Mouse (Mus musculus): Measurements from ENCODE around the gene Rpl28. TPM values are rescaled to one million over a fixed set of nuclear protein-coding genes. Genes with fewer than 3 reads are reported as not detected.
"Not testable (repeated sequence)": the region's sequence is repeated elsewhere in the genome, so short reads cannot be mapped to it uniquely, and the experiment has no call there.

Rpl28 gene
- polyA plus RNA-seq, 1 experiment from 2014 or later, result 266 TPM

DNA sequence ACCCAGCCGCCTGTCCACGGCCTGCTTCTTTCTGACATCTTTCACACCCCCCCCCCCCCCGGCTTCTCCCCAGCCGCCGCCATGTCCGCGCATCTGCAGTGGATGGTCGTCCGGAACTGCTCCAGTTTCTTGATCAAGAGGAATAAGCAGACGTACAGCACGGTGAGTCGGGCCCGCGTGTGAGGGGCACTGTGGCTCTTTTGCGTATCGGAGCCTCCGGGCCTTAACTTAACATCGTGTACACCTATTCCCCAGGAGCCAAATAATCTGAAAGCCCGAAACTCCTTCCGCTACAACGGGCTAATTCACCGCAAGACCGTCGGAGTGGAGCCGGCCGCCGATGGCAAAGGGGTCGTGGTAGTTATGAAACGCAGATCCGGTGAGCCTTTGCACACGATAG is 574 bp downstream of the Rpl28 start:
- not testable (repeated sequence) for ATAC-seq (ENCODE audit: insufficient number of reproducible peaks, low FRiP score, low TSS enrichment, low read depth); H3K27me3 ChIP-seq (ENCODE audit: control insufficient read depth, insufficient read depth, low read length); DNase-seq (ENCODE audit: low spot score); H3K9me3 ChIP-seq (ENCODE audit: control insufficient read depth, low read length); H3K4me1 ChIP-seq (ENCODE audit: control insufficient read depth, insufficient read depth, low read length)
- peak overlapping the region; percentile 86 for H3K27ac ChIP-seq (replicated peaks; ENCODE audit: low read depth, low read length)
- peak overlapping the region; percentile 86 for H3K4me2 ChIP-seq (ENCODE audit: low read depth, severe bottlenecking)
- H3K9ac ChIP-seq (ENCODE audit: low read length), result peak overlapping the region; percentile 97
- peaks cover 15% of the 10 kb centered on the region for H3K36me3 ChIP-seq (ENCODE audit: control insufficient read depth, insufficient read depth, low read length)
- H3K4me3 ChIP-seq (ENCODE audit: low read depth, low read length), result peak overlapping the region; percentile 91
- under 1% methylated on average over 31 of the region's 31 CpGs for WGBS

DNA sequence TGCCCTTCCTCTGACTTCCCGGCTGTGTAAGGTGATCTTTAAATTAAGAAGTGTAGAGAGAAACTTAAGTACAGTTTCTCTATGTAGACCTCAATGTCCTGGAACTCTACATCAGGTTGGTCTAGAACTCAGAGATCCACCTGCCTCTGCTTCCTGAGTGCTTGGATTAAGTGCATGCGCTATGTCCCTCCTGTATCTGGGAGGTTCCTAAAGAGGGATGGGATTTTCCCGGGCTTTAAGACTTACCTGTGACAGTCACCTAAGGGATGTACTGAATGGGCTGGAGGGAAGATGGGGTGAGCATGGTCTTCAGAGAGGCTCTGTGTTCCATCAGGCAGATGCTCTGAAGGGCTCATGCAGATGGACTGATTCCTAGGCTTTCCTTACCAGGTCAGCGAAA is 1.0 kb downstream of the Rpl28 start:
- no peak for DNase-seq (ENCODE audit: low spot score)
- Histone ChIP-seq H3K27ac (replicated peaks; ENCODE audit: low read depth, low read length) (no peak overlapping the region; the same call in 1 of the 2 replicates), H3K27me3 (ENCODE audit: control insufficient read depth, insufficient read depth, low read length) (peaks cover 4% of the 10 kb centered on the region; the same call in 1 of the 2 replicates), H3K9ac (ENCODE audit: low read length) (peak overlapping the region; percentile 97), H3K4me2 (ENCODE audit: low read depth, severe bottlenecking) (peak overlapping the region; percentile 86), H3K4me3 (ENCODE audit: low read depth, low read length) (peak overlapping the region; percentile 91), H3K36me3 (ENCODE audit: control insufficient read depth, insufficient read depth, low read length) (peaks cover 15% of the 10 kb centered on the region), H3K4me1 (ENCODE audit: control insufficient read depth, insufficient read depth, low read length) (peaks cover 3% of the 10 kb centered on the region), H3K9me3 (ENCODE audit: control insufficient read depth, low read length) (no peaks in the 10 kb centered on the region)
- no peak for ATAC-seq (ENCODE audit: insufficient number of reproducible peaks, low FRiP score, low TSS enrichment, low read depth)
- WGBS, result 38% methylated on average over 4 of the region's 4 CpGs

- Histone ChIP-seq H3K27me3 (ENCODE audit: control insufficient read depth, insufficient read depth, low read length) (peaks cover 3% of the 10 kb centered on the region; the same call in 1 of the 2 replicates), H3K36me3 (ENCODE audit: control insufficient read depth, insufficient read depth, low read length) (peaks cover 15% of the 10 kb centered on the region), H3K9me3 (ENCODE audit: control insufficient read depth, low read length) (no peaks in the 10 kb centered on the region), H3K9ac (ENCODE audit: low read length) (no peak overlapping the region), H3K4me3 (ENCODE audit: low read depth, low read length) (no peak overlapping the region), H3K4me2 (ENCODE audit: low read depth, severe bottlenecking) (no peak overlapping the region), H3K27ac (replicated peaks; ENCODE audit: low read depth, low read length) (no peak overlapping the region), H3K4me1 (ENCODE audit: control insufficient read depth, insufficient read depth, low read length) (no peaks in the 10 kb centered on the region; the same call in 1 of the 2 replicates)
- no peak for DNase-seq (ENCODE audit: low spot score)
- WGBS, result 89% methylated on average over 3 of the region's 3 CpGs
- ATAC-seq (ENCODE audit: insufficient number of reproducible peaks, low FRiP score, low TSS enrichment, low read depth), result no peak
These were observed 2.0 kb downstream of the Rpl28 start for GRCm38 (mm10) chr7:4794631-4795168.

- H3K4me1 ChIP-seq (ENCODE audit: control insufficient read depth, insufficient read depth, low read length), result no peaks in the 10 kb centered on the region; the same call in 1 of the 2 replicates
- peaks cover 15% of the 10 kb centered on the region for H3K36me3 ChIP-seq (ENCODE audit: control insufficient read depth, insufficient read depth, low read length)
- H3K9me3 ChIP-seq (ENCODE audit: control insufficient read depth, low read length), result no peaks in the 10 kb centered on the region
- no peaks in the 10 kb centered on the region for H3K27me3 ChIP-seq (ENCODE audit: control insufficient read depth, insufficient read depth, low read length)
- H3K9ac ChIP-seq (ENCODE audit: low read length), result no peak overlapping the region
- H3K4me3 ChIP-seq (ENCODE audit: low read depth, low read length), result no peak overlapping the region
- no peak for ATAC-seq (ENCODE audit: insufficient number of reproducible peaks, low FRiP score, low TSS enrichment, low read depth)
- no peak overlapping the region for H3K4me2 ChIP-seq (ENCODE audit: low read depth, severe bottlenecking)
- 79% methylated on average over 7 of the region's 7 CpGs for WGBS
- H3K27ac ChIP-seq (replicated peaks; ENCODE audit: low read depth, low read length), result no peak overlapping the region
- DNase-seq (ENCODE audit: low spot score), result no peak
These were observed 3.2 kb downstream of the Rpl28 start for GRCm38 (mm10) chr7:4795767-4796433.

- no peak overlapping the region for H3K4me3 ChIP-seq (ENCODE audit: low read depth, low read length)
- no peaks in the 10 kb centered on the region for H3K4me1 ChIP-seq (ENCODE audit: control insufficient read depth, insufficient read depth, low read length)
- DNase-seq (ENCODE audit: low spot score), result no peak
- H3K27ac ChIP-seq (replicated peaks; ENCODE audit: low read depth, low read length), result no peak overlapping the region
- no peak overlapping the region for H3K4me2 ChIP-seq (ENCODE audit: low read depth, severe bottlenecking)
- H3K9ac ChIP-seq (ENCODE audit: low read length), result no peak overlapping the region
- ATAC-seq (ENCODE audit: insufficient number of reproducible peaks, low FRiP score, low TSS enrichment, low read depth), result no peak
- no peaks in the 10 kb centered on the region for H3K27me3 ChIP-seq (ENCODE audit: control insufficient read depth, insufficient read depth, low read length)
- H3K36me3 ChIP-seq (ENCODE audit: control insufficient read depth, insufficient read depth, low read length), result peaks cover 15% of the 10 kb centered on the region
- H3K9me3 ChIP-seq (ENCODE audit: control insufficient read depth, low read length), result no peaks in the 10 kb centered on the region
These were observed 9.6 kb downstream of the Rpl28 start for GRCm38 (mm10) chr7:4802247-4802646.

- Histone ChIP-seq H3K27ac (replicated peaks; ENCODE audit: low read depth, low read length) (no peak overlapping the region), H3K4me3 (ENCODE audit: low read depth, low read length) (no peak overlapping the region), H3K9ac (ENCODE audit: low read length) (no peak overlapping the region), H3K4me1 (ENCODE audit: control insufficient read depth, insufficient read depth, low read length) (peaks cover 16% of the 10 kb centered on the region), H3K4me2 (ENCODE audit: low read depth, severe bottlenecking) (no peak overlapping the region), H3K36me3 (ENCODE audit: control insufficient read depth, insufficient read depth, low read length) (peaks cover 25% of the 10 kb centered on the region), H3K27me3 (ENCODE audit: control insufficient read depth, insufficient read depth, low read length) (no peaks in the 10 kb centered on the region), H3K9me3 (ENCODE audit: control insufficient read depth, low read length) (no peaks in the 10 kb centered on the region)
- no peak for DNase-seq (ENCODE audit: low spot score)
- 93% methylated on average over 7 of the region's 7 CpGs for WGBS
- ATAC-seq (ENCODE audit: insufficient number of reproducible peaks, low FRiP score, low TSS enrichment, low read depth), result no peak
These were observed 14.0 kb downstream of the Rpl28 start for GRCm38 (mm10) chr7:4806716-4807115.

- Histone ChIP-seq H3K4me2 (ENCODE audit: low read depth, severe bottlenecking) (peak overlapping the region; percentile 82), H3K4me1 (ENCODE audit: control insufficient read depth, insufficient read depth, low read length) (peaks cover 16% of the 10 kb centered on the region), H3K9ac (ENCODE audit: low read length) (peak overlapping the region; percentile 96), H3K36me3 (ENCODE audit: control insufficient read depth, insufficient read depth, low read length) (peaks cover 18% of the 10 kb centered on the region), H3K4me3 (ENCODE audit: low read depth, low read length) (peak overlapping the region; percentile 93)
- not testable (repeated sequence) for DNase-seq (ENCODE audit: low spot score); H3K27ac ChIP-seq (replicated peaks; ENCODE audit: low read depth, low read length); H3K9me3 ChIP-seq (ENCODE audit: control insufficient read depth, low read length); ATAC-seq (ENCODE audit: insufficient number of reproducible peaks, low FRiP score, low TSS enrichment, low read depth); H3K27me3 ChIP-seq (ENCODE audit: control insufficient read depth, insufficient read depth, low read length)
- 45% methylated on average over 10 of the region's 10 CpGs for WGBS
These were observed 18.5 kb downstream of the Rpl28 start for GRCm38 (mm10) chr7:4811131-4811530.

DNA sequence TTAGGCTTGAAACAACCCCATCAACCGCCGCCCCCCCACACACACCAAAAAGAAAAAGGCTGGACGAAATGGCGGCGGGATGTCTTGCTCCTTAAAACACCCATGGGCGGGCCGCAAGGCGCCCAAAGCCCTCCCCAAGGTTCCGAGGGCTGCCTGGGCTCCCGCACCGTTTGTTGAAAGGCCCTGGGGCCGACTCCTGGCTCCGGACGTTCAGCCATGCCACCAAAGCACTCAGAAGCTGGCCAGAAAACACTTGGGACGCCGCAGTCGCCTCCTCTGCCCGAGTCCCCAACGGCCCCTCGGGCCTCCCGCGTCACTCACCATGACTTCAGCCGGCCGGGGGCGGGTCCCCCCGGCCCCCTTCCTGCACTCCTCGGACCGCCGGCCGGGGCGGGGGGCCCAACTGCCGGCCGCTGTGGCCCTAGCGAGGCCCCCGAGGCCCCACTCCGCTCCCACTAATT is 19.2 kb downstream of the Rpl28 start:
- H3K4me3 ChIP-seq (ENCODE audit: low read depth, low read length), result peak overlapping the region; percentile 93
- DNase-seq (ENCODE audit: low spot score) (peak; percentile 58), ATAC-seq (ENCODE audit: insufficient number of reproducible peaks, low FRiP score, low TSS enrichment, low read depth) (no peak; the same call in 1 of the 2 replicates)
- H3K27me3 ChIP-seq (ENCODE audit: control insufficient read depth, insufficient read depth, low read length), result no peaks in the 10 kb centered on the region
- peaks cover 17% of the 10 kb centered on the region for H3K36me3 ChIP-seq (ENCODE audit: control insufficient read depth, insufficient read depth, low read length)
- peak overlapping the region; percentile 96 for H3K9ac ChIP-seq (ENCODE audit: low read length)
- H3K27ac ChIP-seq (replicated peaks; ENCODE audit: low read depth, low read length), result peak overlapping the region; percentile 88
- no peaks in the 10 kb centered on the region for H3K9me3 ChIP-seq (ENCODE audit: control insufficient read depth, low read length)
- H3K4me2 ChIP-seq (ENCODE audit: low read depth, severe bottlenecking), result peak overlapping the region; percentile 82
- WGBS, result under 1% methylated on average over 32 of the region's 36 CpGs
- H3K4me1 ChIP-seq (ENCODE audit: control insufficient read depth, insufficient read depth, low read length), result peaks cover 16% of the 10 kb centered on the region

Measured in limb, embryonic 11.5 days (tissue).